Mouse (Mus musculus): ENCODE data around the gene Gramd1c. TPM values are rescaled to one million over a fixed set of nuclear protein-coding genes. Genes with fewer than 3 reads are reported as not detected.

Gramd1c gene
- polyA plus RNA-seq, 1 experiment = 19.5 TPM

GRCm38 (mm10) chr16:43979010-43979327 is 84.2 kb downstream of the Gramd1c start:
- TF ChIP-seq POLR2A (IDR thresholded peaks at IDR 0.05; ENCODE audit: control insufficient read depth, low read depth, low read length) (no peak), CTCF (IDR thresholded peaks at IDR 0.05; ENCODE audit: control insufficient read depth, insufficient read depth, insufficient replicate concordance, low read depth, low read length) (no peak)
- Histone ChIP-seq H3K27me3 (ENCODE audit: control insufficient read depth, insufficient read depth, low read length) (no peaks in the 10 kb centered on the region), H3K4me1 (ENCODE audit: control insufficient read depth, insufficient read depth, low read length) (peaks cover 8% of the 10 kb centered on the region), H3K36me3 (ENCODE audit: control insufficient read depth, insufficient read depth, low read length) (no peaks in the 10 kb centered on the region), H3K4me3 (ENCODE audit: control insufficient read depth, low read depth, low read length) (peak overlapping the region; percentile 92), H3K27ac (ENCODE audit: control insufficient read depth, insufficient read depth, low read depth, low read length) (peak overlapping the region; percentile 14; the same call in 1 of the 2 replicates)

- Histone ChIP-seq H3K36me3 (ENCODE audit: control insufficient read depth, insufficient read depth, low read length) (no peaks in the 10 kb centered on the region), H3K27ac (ENCODE audit: control insufficient read depth, insufficient read depth, low read depth, low read length) (no peak overlapping the region), H3K27me3 (ENCODE audit: control insufficient read depth, insufficient read depth, low read length) (no peaks in the 10 kb centered on the region), H3K4me3 (ENCODE audit: control insufficient read depth, low read depth, low read length) (no peak overlapping the region), H3K4me1 (ENCODE audit: control insufficient read depth, insufficient read depth, low read length) (no peaks in the 10 kb centered on the region)
- no peak for TF ChIP-seq POLR2A (IDR thresholded peaks at IDR 0.05; ENCODE audit: control insufficient read depth, low read depth, low read length)
- TF ChIP-seq CTCF (IDR thresholded peaks at IDR 0.05; ENCODE audit: control insufficient read depth, insufficient read depth, insufficient replicate concordance, low read depth, low read length) = no peak
Observed at GRCm38 (mm10) chr16:43973606-43974220, 89.4 kb downstream of the Gramd1c start.

- H3K36me3 ChIP-seq (ENCODE audit: control insufficient read depth, insufficient read depth, low read length) = no peaks in the 10 kb centered on the region
- no peak for TF ChIP-seq POLR2A (IDR thresholded peaks at IDR 0.05; ENCODE audit: control insufficient read depth, low read depth, low read length)
- TF ChIP-seq CTCF (IDR thresholded peaks at IDR 0.05; ENCODE audit: control insufficient read depth, insufficient read depth, insufficient replicate concordance, low read depth, low read length) = no peak
- no peak overlapping the region for H3K4me3 ChIP-seq (ENCODE audit: control insufficient read depth, low read depth, low read length)
- no peaks in the 10 kb centered on the region for H3K27me3 ChIP-seq (ENCODE audit: control insufficient read depth, insufficient read depth, low read length)
- no peaks in the 10 kb centered on the region for H3K4me1 ChIP-seq (ENCODE audit: control insufficient read depth, insufficient read depth, low read length)
- H3K27ac ChIP-seq (ENCODE audit: control insufficient read depth, insufficient read depth, low read depth, low read length) = no peak overlapping the region
Observed at GRCm38 (mm10) chr16:43973147-43973546, 90.0 kb downstream of the Gramd1c start.

- no peaks in the 10 kb centered on the region for H3K36me3 ChIP-seq (ENCODE audit: control insufficient read depth, insufficient read depth, low read length)
- TF ChIP-seq CTCF (IDR thresholded peaks at IDR 0.05; ENCODE audit: control insufficient read depth, insufficient read depth, insufficient replicate concordance, low read depth, low read length) (no peak), POLR2A (IDR thresholded peaks at IDR 0.05; ENCODE audit: control insufficient read depth, low read depth, low read length) (no peak)
- H3K27me3 ChIP-seq (ENCODE audit: control insufficient read depth, insufficient read depth, low read length) = no peaks in the 10 kb centered on the region
- H3K27ac ChIP-seq (ENCODE audit: control insufficient read depth, insufficient read depth, low read depth, low read length) = no peak overlapping the region
- H3K4me1 ChIP-seq (ENCODE audit: control insufficient read depth, insufficient read depth, low read length) = no peaks in the 10 kb centered on the region
- H3K4me3 ChIP-seq (ENCODE audit: control insufficient read depth, low read depth, low read length) = no peak overlapping the region
Observed at GRCm38 (mm10) chr16:43972391-43972790, 90.8 kb downstream of the Gramd1c start.

GRCm38 (mm10) chr16:43971741-43972140 is 91.4 kb downstream of the Gramd1c start:
- no peak overlapping the region for H3K4me3 ChIP-seq (ENCODE audit: control insufficient read depth, low read depth, low read length)
- no peaks in the 10 kb centered on the region for H3K4me1 ChIP-seq (ENCODE audit: control insufficient read depth, insufficient read depth, low read length)
- no peak overlapping the region for H3K27ac ChIP-seq (ENCODE audit: control insufficient read depth, insufficient read depth, low read depth, low read length)
- H3K27me3 ChIP-seq (ENCODE audit: control insufficient read depth, insufficient read depth, low read length) = no peaks in the 10 kb centered on the region
- no peak for TF ChIP-seq CTCF (IDR thresholded peaks at IDR 0.05; ENCODE audit: control insufficient read depth, insufficient read depth, insufficient replicate concordance, low read depth, low read length)
- TF ChIP-seq POLR2A (IDR thresholded peaks at IDR 0.05; ENCODE audit: control insufficient read depth, low read depth, low read length) = no peak
- H3K36me3 ChIP-seq (ENCODE audit: control insufficient read depth, insufficient read depth, low read length) = no peaks in the 10 kb centered on the region

- Histone ChIP-seq H3K27ac (ENCODE audit: control insufficient read depth, insufficient read depth, low read depth, low read length) (no peak overlapping the region), H3K4me1 (ENCODE audit: control insufficient read depth, insufficient read depth, low read length) (no peaks in the 10 kb centered on the region), H3K36me3 (ENCODE audit: control insufficient read depth, insufficient read depth, low read length) (no peaks in the 10 kb centered on the region), H3K4me3 (ENCODE audit: control insufficient read depth, low read depth, low read length) (no peak overlapping the region), H3K27me3 (ENCODE audit: control insufficient read depth, insufficient read depth, low read length) (no peaks in the 10 kb centered on the region)
- TF ChIP-seq CTCF (IDR thresholded peaks at IDR 0.05; ENCODE audit: control insufficient read depth, insufficient read depth, insufficient replicate concordance, low read depth, low read length) (no peak), POLR2A (IDR thresholded peaks at IDR 0.05; ENCODE audit: control insufficient read depth, low read depth, low read length) (no peak)
Observed at GRCm38 (mm10) chr16:43971189-43971588, 92.0 kb downstream of the Gramd1c start.

GRCm38 (mm10) chr16:43970426-43970825 is 92.7 kb downstream of the Gramd1c start:
- Histone ChIP-seq H3K27ac (ENCODE audit: control insufficient read depth, insufficient read depth, low read depth, low read length) (no peak overlapping the region), H3K4me1 (ENCODE audit: control insufficient read depth, insufficient read depth, low read length) (no peaks in the 10 kb centered on the region), H3K36me3 (ENCODE audit: control insufficient read depth, insufficient read depth, low read length) (no peaks in the 10 kb centered on the region), H3K27me3 (ENCODE audit: control insufficient read depth, insufficient read depth, low read length) (no peaks in the 10 kb centered on the region), H3K4me3 (ENCODE audit: control insufficient read depth, low read depth, low read length) (no peak overlapping the region)
- no peak for TF ChIP-seq CTCF (IDR thresholded peaks at IDR 0.05; ENCODE audit: control insufficient read depth, insufficient read depth, insufficient replicate concordance, low read depth, low read length)
- no peak for TF ChIP-seq POLR2A (IDR thresholded peaks at IDR 0.05; ENCODE audit: control insufficient read depth, low read depth, low read length)

Measured in testis, adult 2 months (tissue).